Mouse (Mus musculus) liver, embryonic 12.5 days (tissue): ENCODE results near the gene Prss40. TPM values are rescaled to one million over a fixed set of nuclear protein-coding genes. Genes with fewer than 3 reads are reported as not detected.

Experiments
- ATAC-seq: fragments of 200-750 bp; cut with Nextera tagmentation; 2 replicates; pipeline ENCODE4 v1.8.0; 2017; ENCODE audit warnings: moderate number of reproducible peaks, mild to moderate bottlenecking, moderate library complexity
- H3K27ac ChIP-seq: fragments of 300-500 bp; sonication (generic); 2 replicates; pipeline ENCODE4 v1.5.1; 2016; ENCODE audit warnings: mild to moderate bottlenecking
- H3K27me3 ChIP-seq: fragments of 300-500 bp; sonication (generic); replicated peaks from 2 replicates; pipeline ENCODE4 v1.6.1; 2016; ENCODE audit warnings: mild to moderate bottlenecking, moderate library complexity
- H3K36me3 ChIP-seq: fragments of 300-500 bp; sonication (generic); 2 replicates; pipeline ENCODE4 v1.6.1; 2016; ENCODE audit warnings: mild to moderate bottlenecking, moderate library complexity
- H3K4me1 ChIP-seq: fragments of 300-500 bp; sonication (generic); 2 replicates; pipeline ENCODE4 v1.6.1; 2016
- H3K4me2 ChIP-seq: fragments of 300-500 bp; sonication (generic); 2 replicates; pipeline ENCODE4 v1.6.1; 2016; ENCODE audit warnings: mild to moderate bottlenecking, moderate library complexity
- H3K4me3 ChIP-seq: fragments of 300-500 bp; sonication (generic); 2 replicates; pipeline ENCODE4 v1.5.1; 2016; ENCODE audit warnings: mild to moderate bottlenecking, moderate library complexity
- H3K9ac ChIP-seq: fragments of 300-500 bp; sonication (generic); 2 replicates; pipeline ENCODE4 v1.6.1; 2016; ENCODE audit warnings: mild to moderate bottlenecking, moderate library complexity
- H3K9me3 ChIP-seq: fragments of 300-500 bp; sonication (generic); replicated peaks from 2 replicates; pipeline ENCODE4 v1.6.1; 2016; ENCODE audit warnings: mild to moderate bottlenecking, moderate library complexity
- WGBS: fragments of 180-500 bp; shearing (Covaris S2); methylation state at CpG from one replicate; pipeline ENCODE4 v1.1.7; 2016; ENCODE audit not compliant: insufficient replicate concordance; 5-methylcytosine and 5-hydroxymethylcytosine counted together
- polyA plus RNA-seq: library from polyadenylated mRNA; unstranded; fragments of >200 nt; fragmentation: Nextera tagmentation; extraction: Ambion mirVana; gene quantifications from 2 replicates; pipeline ENCODE4 v1.2.1, GENCODE M21; 2016

Prss40 gene
- polyA plus RNA-seq, result not detected in 2 replicates

GRCm38 (mm10) chr1:34560843-34561242, at the start of gene Prss40:
Gene Prss40 (minus strand): TSS chr1:34560943.
- H3K9me3 ChIP-seq, result no peaks in the 10 kb centered on the region
- no peak within 1 kb of the TSS for H3K4me3 ChIP-seq
- H3K9ac ChIP-seq, result no peak within 1 kb of the TSS
- H3K27me3 ChIP-seq, result no peaks in the 10 kb centered on the region
- H3K4me2 ChIP-seq, result no peak within 1 kb of the TSS
- no peak for ATAC-seq
- no peak within 1 kb of the TSS for H3K27ac ChIP-seq
- 73% methylated on average over 15 of the region's 15 CpGs for WGBS
- no peaks in the 10 kb centered on the region for H3K4me1 ChIP-seq
- H3K36me3 ChIP-seq, result no peaks in the 10 kb centered on the region

- H3K4me1 ChIP-seq, result no peaks in the 10 kb centered on the region
- 19% methylated on average over 8 of the region's 8 CpGs for WGBS
- H3K4me2 ChIP-seq, result no peak overlapping the region
- H3K4me3 ChIP-seq, result no peak overlapping the region
- no peaks in the 10 kb centered on the region for H3K9me3 ChIP-seq
- ATAC-seq, result no peak
- no peaks in the 10 kb centered on the region for H3K27me3 ChIP-seq
- H3K27ac ChIP-seq, result no peak overlapping the region
- no peaks in the 10 kb centered on the region for H3K36me3 ChIP-seq
- no peak overlapping the region for H3K9ac ChIP-seq
Observed at GRCm38 (mm10) chr1:34602363-34602762, 41.6 kb upstream of the Prss40 start.

GRCm38 (mm10) chr1:34601323-34602047, 40.7 kb upstream of the Prss40 start:
- H3K27me3 ChIP-seq, result no peaks in the 10 kb centered on the region
- no peak overlapping the region for H3K27ac ChIP-seq
- H3K4me1 ChIP-seq, result no peaks in the 10 kb centered on the region
- no peak overlapping the region for H3K9ac ChIP-seq
- no peaks in the 10 kb centered on the region for H3K9me3 ChIP-seq
- H3K36me3 ChIP-seq, result no peaks in the 10 kb centered on the region
- no peak overlapping the region for H3K4me2 ChIP-seq
- no peak for ATAC-seq
- 70% methylated on average over 3 of the region's 3 CpGs for WGBS
- H3K4me3 ChIP-seq, result no peak overlapping the region

GRCm38 (mm10) chr1:34600000-34600399, 39.3 kb upstream of the Prss40 start:
- Histone ChIP-seq H3K36me3 (no peaks in the 10 kb centered on the region), H3K4me1 (no peaks in the 10 kb centered on the region), H3K27me3 (no peaks in the 10 kb centered on the region), H3K27ac (no peak overlapping the region), H3K4me3 (no peak overlapping the region), H3K9me3 (no peaks in the 10 kb centered on the region), H3K9ac (no peak overlapping the region), H3K4me2 (no peak overlapping the region)
- 66% methylated on average over 15 of the region's 15 CpGs for WGBS
- ATAC-seq, result no peak

GRCm38 (mm10) chr1:34587298-34588096, 26.8 kb upstream of the Prss40 start:
- no peaks in the 10 kb centered on the region for H3K4me1 ChIP-seq
- no peak overlapping the region for H3K9ac ChIP-seq
- ATAC-seq, result no peak
- no peaks in the 10 kb centered on the region for H3K9me3 ChIP-seq
- H3K36me3 ChIP-seq, result no peaks in the 10 kb centered on the region
- H3K4me3 ChIP-seq, result no peak overlapping the region
- H3K27me3 ChIP-seq, result no peaks in the 10 kb centered on the region
- WGBS, result 68% methylated on average over 22 of the region's 22 CpGs
- H3K27ac ChIP-seq, result no peak overlapping the region
- H3K4me2 ChIP-seq, result no peak overlapping the region

- Histone ChIP-seq H3K4me2 (no peak overlapping the region), H3K4me1 (no peaks in the 10 kb centered on the region), H3K9ac (no peak overlapping the region), H3K27me3 (peaks cover 5% of the 10 kb centered on the region), H3K9me3 (no peaks in the 10 kb centered on the region), H3K36me3 (no peaks in the 10 kb centered on the region), H3K4me3 (no peak overlapping the region), H3K27ac (no peak overlapping the region)
- ATAC-seq, result no peak
- 46% methylated on average over 4 of the region's 4 CpGs for WGBS
Observed at GRCm38 (mm10) chr1:34584736-34585135, 24.0 kb upstream of the Prss40 start.

GRCm38 (mm10) chr1:34583821-34584263, 23.1 kb upstream of the Prss40 start:
- no peak overlapping the region for H3K9ac ChIP-seq
- WGBS, result 26% methylated on average over 4 of the region's 4 CpGs
- H3K9me3 ChIP-seq, result no peaks in the 10 kb centered on the region
- H3K4me3 ChIP-seq, result no peak overlapping the region
- H3K36me3 ChIP-seq, result no peaks in the 10 kb centered on the region
- no peak for ATAC-seq
- H3K27me3 ChIP-seq, result peaks cover 14% of the 10 kb centered on the region
- no peak overlapping the region for H3K4me2 ChIP-seq
- H3K4me1 ChIP-seq, result 0 out of 2 replicates have a peak, but pooled peaks cover 5% of the 10 kb centered on the region
- H3K27ac ChIP-seq, result no peak overlapping the region

- Histone ChIP-seq H3K4me2 (no peak overlapping the region), H3K27me3 (peaks cover 23% of the 10 kb centered on the region), H3K27ac (no peak overlapping the region), H3K9me3 (no peaks in the 10 kb centered on the region), H3K9ac (no peak overlapping the region), H3K4me1 (0 out of 2 replicates have a peak, but pooled peaks cover 6% of the 10 kb centered on the region), H3K4me3 (no peak overlapping the region), H3K36me3 (no peaks in the 10 kb centered on the region)
- no peak for ATAC-seq
- WGBS, result 66% methylated on average over 6 of the region's 6 CpGs
Observed at GRCm38 (mm10) chr1:34582218-34582617, 21.5 kb upstream of the Prss40 start.

GRCm38 (mm10) chr1:34579782-34580356, 19.1 kb upstream of the Prss40 start:
- Histone ChIP-seq H3K4me2 (peak overlapping the region; percentile 61), H3K4me1 (0 out of 2 replicates have a peak, but pooled peaks cover 6% of the 10 kb centered on the region), H3K27me3 (peaks cover 26% of the 10 kb centered on the region), H3K4me3 (peak overlapping the region; percentile 24; the same call in 1 of the 2 replicates), H3K36me3 (no peaks in the 10 kb centered on the region), H3K9me3 (no peaks in the 10 kb centered on the region), H3K9ac (no peak overlapping the region), H3K27ac (no peak overlapping the region)
- WGBS, result 3% methylated on average over 18 of the region's 18 CpGs
- ATAC-seq, result 0 out of 2 replicates have a peak, but pooled peaks have one; percentile 8

GRCm38 (mm10) chr1:34578851-34579781, 18.4 kb upstream of the Prss40 start, which contains the start of gene Amer3:
Gene Amer3 (plus strand): TSS chr1:34579657.
- Histone ChIP-seq H3K27me3 (peaks cover 26% of the 10 kb centered on the region), H3K27ac (no peak within 1 kb of the TSS), H3K9me3 (no peaks in the 10 kb centered on the region), H3K4me3 (peak within 1 kb of the TSS; percentile 24), H3K4me1 (0 out of 2 replicates have a peak, but pooled peaks cover 6% of the 10 kb centered on the region), H3K4me2 (peak within 1 kb of the TSS; percentile 61), H3K9ac (no peak within 1 kb of the TSS), H3K36me3 (no peaks in the 10 kb centered on the region)
- peak; percentile 62 for ATAC-seq
- 2% methylated on average over 53 of the region's 53 CpGs for WGBS

- H3K36me3 ChIP-seq, result no peaks in the 10 kb centered on the region
- no peaks in the 10 kb centered on the region for H3K4me1 ChIP-seq
- no peak overlapping the region for H3K4me2 ChIP-seq
- WGBS, result 63% methylated on average over 6 of the region's 6 CpGs
- H3K9ac ChIP-seq, result no peak overlapping the region
- no peak overlapping the region for H3K27ac ChIP-seq
- H3K27me3 ChIP-seq, result peaks cover 6% of the 10 kb centered on the region
- H3K4me3 ChIP-seq, result no peak overlapping the region
- no peaks in the 10 kb centered on the region for H3K9me3 ChIP-seq
- ATAC-seq, result no peak
Observed at GRCm38 (mm10) chr1:34573221-34573620, 12.5 kb upstream of the Prss40 start.
